Mouse (Mus musculus): Measurements from ENCODE around the gene Gfap. TPM values are rescaled to one million over a fixed set of nuclear protein-coding genes. Genes with fewer than 3 reads are reported as not detected.

The Gfap gene
- polyA plus RNA-seq, 1 experiment from 2014 or later = 0.25 TPM

- H3K9ac ChIP-seq (replicated peaks) = no peak overlapping the region
- no peak overlapping the region for H3K27ac ChIP-seq
- ATAC-seq (ENCODE audit: insufficient number of reproducible peaks, insufficient read depth, low FRiP score, low TSS enrichment, low read depth) = no peak
- peaks cover 9% of the 10 kb centered on the region; the same call in 1 of the 2 replicates for H3K27me3 ChIP-seq
- no peak overlapping the region for H3K4me3 ChIP-seq (replicated peaks)
- WGBS = 89% methylated on average over 10 of the region's 10 CpGs
- peaks cover 8% of the 10 kb centered on the region; the same call in 1 of the 2 replicates for H3K4me1 ChIP-seq (replicated peaks)
- H3K4me2 ChIP-seq = no peak overlapping the region
- H3K9me3 ChIP-seq = no peaks in the 10 kb centered on the region
- no peaks in the 10 kb centered on the region for H3K36me3 ChIP-seq
These were observed 30.0 kb upstream of the Gfap start for GRCm38 (mm10) chr11:102930672-102931071.

DNA sequence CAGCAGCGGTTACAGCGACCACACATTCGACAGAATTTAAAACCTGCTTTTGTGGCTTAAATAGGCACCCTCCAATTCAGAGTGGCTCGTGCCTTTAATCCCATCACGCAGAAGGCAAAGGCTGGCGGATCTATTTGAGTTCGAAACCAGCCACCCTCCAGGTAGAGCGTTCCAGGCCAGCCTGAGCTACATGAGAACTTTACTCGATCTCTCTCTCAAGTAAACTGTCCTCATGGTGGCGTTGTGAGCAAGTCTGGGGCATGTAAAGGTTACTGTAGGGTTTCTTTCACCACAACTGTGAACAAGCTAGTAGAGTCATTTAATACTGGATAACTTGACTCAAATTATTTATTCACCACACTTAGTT, 24.6 kb upstream of the Gfap start:
- no peaks in the 10 kb centered on the region for H3K27me3 ChIP-seq
- peaks cover 27% of the 10 kb centered on the region for H3K4me1 ChIP-seq (replicated peaks)
- peak overlapping the region; percentile 83 for H3K4me3 ChIP-seq (replicated peaks)
- peak overlapping the region; percentile 74 for H3K4me2 ChIP-seq
- peaks cover 20% of the 10 kb centered on the region for H3K36me3 ChIP-seq
- ATAC-seq (ENCODE audit: insufficient number of reproducible peaks, insufficient read depth, low FRiP score, low TSS enrichment, low read depth) = no peak
- peak overlapping the region; percentile 78 for H3K9ac ChIP-seq (replicated peaks)
- 2% methylated on average over 10 of the region's 10 CpGs for WGBS
- no peaks in the 10 kb centered on the region for H3K9me3 ChIP-seq
- H3K27ac ChIP-seq = peak overlapping the region; percentile 95

GRCm38 (mm10) chr11:102924557-102925350, 24.0 kb upstream of the Gfap start, which contains the start of gene Kif18b:
Kif18b (minus strand) TSS chr11:102925124.
- WGBS = under 1% methylated on average over 62 of the region's 62 CpGs
- Histone ChIP-seq H3K9ac (replicated peaks) (peak within 1 kb of the TSS; percentile 78), H3K4me2 (peak within 1 kb of the TSS; percentile 74), H3K4me3 (replicated peaks) (peak within 1 kb of the TSS; percentile 83), H3K36me3 (peaks cover 26% of the 10 kb centered on the region), H3K9me3 (no peaks in the 10 kb centered on the region), H3K27ac (peak within 1 kb of the TSS; percentile 95), H3K27me3 (no peaks in the 10 kb centered on the region), H3K4me1 (replicated peaks) (peaks cover 27% of the 10 kb centered on the region)
- peak; percentile 94 for ATAC-seq (ENCODE audit: insufficient number of reproducible peaks, insufficient read depth, low FRiP score, low TSS enrichment, low read depth)

GRCm38 (mm10) chr11:102921491-102921890, 20.8 kb upstream of the Gfap start:
- Histone ChIP-seq H3K27me3 (no peaks in the 10 kb centered on the region), H3K27ac (0 out of 2 replicates have a peak overlapping the region, but pooled peaks have one; percentile 12), H3K9ac (replicated peaks) (0 out of 2 replicates have a peak overlapping the region, but pooled peaks have one; percentile 28), H3K36me3 (peaks cover 27% of the 10 kb centered on the region), H3K4me3 (replicated peaks) (no peak overlapping the region), H3K4me1 (replicated peaks) (peaks cover 27% of the 10 kb centered on the region), H3K9me3 (no peaks in the 10 kb centered on the region), H3K4me2 (peak overlapping the region; percentile 13; the same call in 1 of the 2 replicates)
- no peak for ATAC-seq (ENCODE audit: insufficient number of reproducible peaks, insufficient read depth, low FRiP score, low TSS enrichment, low read depth)
- WGBS = 60% methylated on average over 6 of the region's 6 CpGs

- WGBS = 93% methylated on average over 4 of the region's 4 CpGs
- Histone ChIP-seq H3K27me3 (no peaks in the 10 kb centered on the region), H3K9ac (replicated peaks) (no peak overlapping the region), H3K4me1 (replicated peaks) (peaks cover 20% of the 10 kb centered on the region), H3K4me3 (replicated peaks) (no peak overlapping the region), H3K9me3 (no peaks in the 10 kb centered on the region), H3K4me2 (no peak overlapping the region), H3K27ac (no peak overlapping the region), H3K36me3 (peaks cover 61% of the 10 kb centered on the region)
- no peak for ATAC-seq (ENCODE audit: insufficient number of reproducible peaks, insufficient read depth, low FRiP score, low TSS enrichment, low read depth)
These were observed 17.4 kb upstream of the Gfap start for GRCm38 (mm10) chr11:102918077-102918476.

GRCm38 (mm10) chr11:102915380-102915779, 14.7 kb upstream of the Gfap start:
- Histone ChIP-seq H3K36me3 (peaks cover 67% of the 10 kb centered on the region), H3K9ac (replicated peaks) (no peak overlapping the region), H3K4me2 (no peak overlapping the region), H3K9me3 (no peaks in the 10 kb centered on the region), H3K4me3 (replicated peaks) (no peak overlapping the region), H3K27ac (no peak overlapping the region), H3K27me3 (no peaks in the 10 kb centered on the region), H3K4me1 (replicated peaks) (no peaks in the 10 kb centered on the region)
- WGBS = 84% methylated on average over 9 of the region's 9 CpGs
- ATAC-seq (ENCODE audit: insufficient number of reproducible peaks, insufficient read depth, low FRiP score, low TSS enrichment, low read depth) = no peak

DNA sequence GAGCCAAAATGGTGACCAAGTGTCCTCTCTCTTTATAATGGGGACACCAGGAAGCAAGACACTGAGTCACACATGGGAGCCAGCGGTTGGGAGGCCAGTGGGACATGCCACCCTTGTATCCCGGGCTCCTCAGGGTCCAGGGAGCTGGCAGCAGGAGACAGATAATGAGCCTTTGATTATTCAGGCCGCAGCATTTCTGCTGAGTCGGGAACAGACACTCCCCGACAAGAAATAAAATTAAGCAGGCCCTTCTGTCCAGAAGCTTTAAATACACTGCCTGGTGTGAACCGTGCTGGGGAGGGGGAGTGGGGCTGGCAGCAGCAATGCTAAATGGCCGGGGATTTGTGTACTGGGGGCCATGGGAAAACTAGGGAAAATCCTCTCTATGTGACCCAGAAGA, 10.7 kb upstream of the Gfap start:
- Histone ChIP-seq H3K4me3 (replicated peaks) (no peak overlapping the region), H3K4me2 (no peak overlapping the region), H3K9me3 (no peaks in the 10 kb centered on the region), H3K36me3 (peaks cover 98% of the 10 kb centered on the region), H3K27me3 (no peaks in the 10 kb centered on the region), H3K9ac (replicated peaks) (no peak overlapping the region), H3K4me1 (replicated peaks) (no peaks in the 10 kb centered on the region), H3K27ac (no peak overlapping the region)
- 77% methylated on average over 7 of the region's 7 CpGs for WGBS
- no peak for ATAC-seq (ENCODE audit: insufficient number of reproducible peaks, insufficient read depth, low FRiP score, low TSS enrichment, low read depth)

DNA sequence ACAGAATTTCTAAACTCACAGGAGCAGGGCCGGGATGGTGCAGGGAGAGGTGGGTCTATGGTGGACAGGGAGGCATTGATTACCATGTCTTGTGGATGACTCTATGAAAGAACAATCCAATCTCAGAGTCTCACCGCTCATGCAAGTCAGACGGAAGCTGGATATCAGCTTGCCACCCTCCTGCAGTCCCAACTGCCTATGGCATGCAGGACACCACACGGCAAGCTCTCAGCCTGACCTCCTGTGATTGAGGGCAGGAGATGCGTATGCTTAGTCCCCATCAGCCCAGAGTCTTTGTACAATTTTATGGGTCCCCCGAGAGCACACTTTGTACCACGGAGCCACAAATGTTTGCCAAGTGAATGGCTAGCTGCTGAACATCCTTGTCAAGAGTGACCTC, 2.9 kb upstream of the Gfap start:
- WGBS = 84% methylated on average over 7 of the region's 7 CpGs
- Histone ChIP-seq H3K9me3 (no peaks in the 10 kb centered on the region), H3K4me2 (no peak overlapping the region), H3K27me3 (peaks cover 4% of the 10 kb centered on the region; the same call in 1 of the 2 replicates), H3K4me1 (replicated peaks) (no peaks in the 10 kb centered on the region), H3K4me3 (replicated peaks) (no peak overlapping the region), H3K27ac (no peak overlapping the region), H3K9ac (replicated peaks) (no peak overlapping the region), H3K36me3 (peaks cover 41% of the 10 kb centered on the region)
- ATAC-seq (ENCODE audit: insufficient number of reproducible peaks, insufficient read depth, low FRiP score, low TSS enrichment, low read depth) = no peak

GRCm38 (mm10) chr11:102902107-102902506, 1.4 kb upstream of the Gfap start:
- 77% methylated on average over 5 of the region's 5 CpGs for WGBS
- Histone ChIP-seq H3K27ac (no peak overlapping the region), H3K36me3 (peaks cover 25% of the 10 kb centered on the region), H3K27me3 (peaks cover 9% of the 10 kb centered on the region; the same call in 1 of the 2 replicates), H3K4me3 (replicated peaks) (no peak overlapping the region), H3K9me3 (no peaks in the 10 kb centered on the region), H3K9ac (replicated peaks) (no peak overlapping the region), H3K4me1 (replicated peaks) (0 out of 2 replicates have a peak, but pooled peaks cover 2% of the 10 kb centered on the region), H3K4me2 (no peak overlapping the region)
- ATAC-seq (ENCODE audit: insufficient number of reproducible peaks, insufficient read depth, low FRiP score, low TSS enrichment, low read depth) = no peak

GRCm38 (mm10) chr11:102901199-102901598, 487 bp upstream of the Gfap start:
- Histone ChIP-seq H3K27me3 (peaks cover 18% of the 10 kb centered on the region), H3K27ac (no peak overlapping the region), H3K4me1 (replicated peaks) (0 out of 2 replicates have a peak, but pooled peaks cover 5% of the 10 kb centered on the region), H3K4me3 (replicated peaks) (no peak overlapping the region), H3K4me2 (no peak overlapping the region), H3K36me3 (peaks cover 16% of the 10 kb centered on the region), H3K9ac (replicated peaks) (no peak overlapping the region), H3K9me3 (no peaks in the 10 kb centered on the region)
- no peak for ATAC-seq (ENCODE audit: insufficient number of reproducible peaks, insufficient read depth, low FRiP score, low TSS enrichment, low read depth)
- 58% methylated on average over 4 of the region's 4 CpGs for WGBS

- Histone ChIP-seq H3K36me3 (no peaks in the 10 kb centered on the region), H3K9me3 (no peaks in the 10 kb centered on the region), H3K4me2 (no peak overlapping the region), H3K27ac (no peak overlapping the region), H3K4me1 (replicated peaks) (peaks cover 8% of the 10 kb centered on the region), H3K27me3 (peaks cover 46% of the 10 kb centered on the region), H3K4me3 (replicated peaks) (no peak overlapping the region), H3K9ac (replicated peaks) (no peak overlapping the region)
- 79% methylated on average over 9 of the region's 9 CpGs for WGBS
- ATAC-seq (ENCODE audit: insufficient number of reproducible peaks, insufficient read depth, low FRiP score, low TSS enrichment, low read depth) = no peak
These were observed 2.3 kb downstream of the Gfap start for GRCm38 (mm10) chr11:102898408-102898807.
